Mouse (Mus musculus) adrenal gland (tissue): ENCODE measurements around the gene Snrnp40.

Experiments
- intact Hi-C: fragments of 180-260 bp; cut with DNase I; formaldehyde crosslinking; loops from one replicate; pipeline ENCODE4 v1.15.1; 2025
- long read RNA-seq, 2 experiments: library from polyadenylated mRNA; unstranded; transcript quantifications; one replicate each; pipeline ENCODE4 v2.0.0; 2020; ENCODE audit warnings: borderline replicate concordance in 1 of 2; ENCODE audit not compliant: insufficient replicate concordance in 1 of 2

Gene Snrnp40
- long read RNA-seq, experiment 1, transcript Snrnp40-201 (10 exons, 1,584 nt), result major isoform, 42 of 49 reads
- long read RNA-seq, experiment 1, partial matches to known transcripts, result 3 of 49 reads
- long read RNA-seq, experiment 1, other reads (novel, unspliced or antisense), result 4 of 49 reads
- long read RNA-seq, experiment 2, transcript Snrnp40-201 (10 exons, 1,584 nt), result major isoform, 53 of 63 reads
- long read RNA-seq, experiment 2, partial matches to known transcripts, result 4 of 63 reads
- long read RNA-seq, experiment 2, other reads (novel, unspliced or antisense), result 6 of 63 reads

- intact Hi-C loops, result no loop called here
These were observed at the start of gene Snrnp40, which contains the start of gene Zcchc17 for GRCm38 (mm10) chr4:130359486-130360237. Gene Snrnp40 (plus strand): TSS chr4:130360132. Gene Zcchc17 (minus strand): TSS chr4:130359943.

GRCm38 (mm10) chr4:130312526-130312925, 47.4 kb upstream of the Snrnp40 start:
- intact Hi-C loops, result no loop called here

GRCm38 (mm10) chr4:130313552-130313951, 46.4 kb upstream of the Snrnp40 start:
- intact Hi-C loops, result no loop called here

GRCm38 (mm10) chr4:130315771-130316527, 44.0 kb upstream of the Snrnp40 start:
- intact Hi-C loops, result no loop called here

DNA sequence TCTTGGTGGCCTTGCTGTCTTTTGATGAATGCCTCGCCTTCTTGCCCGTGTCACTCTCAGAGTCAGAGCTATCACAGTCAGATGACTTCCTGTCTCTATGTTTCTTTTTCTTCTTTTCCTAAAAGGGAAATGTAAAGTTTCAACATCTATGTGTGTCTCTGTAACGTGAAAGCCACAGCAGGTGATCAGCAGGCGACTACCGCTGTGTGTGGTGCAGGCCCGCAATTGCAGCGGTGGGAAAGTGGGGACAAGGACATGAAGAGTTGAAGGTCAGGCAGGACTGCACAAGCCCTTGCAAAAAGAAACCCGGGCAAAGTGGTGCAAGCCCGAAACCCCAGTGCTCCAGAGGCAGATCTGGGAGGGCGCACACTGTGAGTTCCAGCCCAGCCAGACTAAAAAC, 43.2 kb upstream of the Snrnp40 start:
- intact Hi-C loops, result no loop called here

DNA sequence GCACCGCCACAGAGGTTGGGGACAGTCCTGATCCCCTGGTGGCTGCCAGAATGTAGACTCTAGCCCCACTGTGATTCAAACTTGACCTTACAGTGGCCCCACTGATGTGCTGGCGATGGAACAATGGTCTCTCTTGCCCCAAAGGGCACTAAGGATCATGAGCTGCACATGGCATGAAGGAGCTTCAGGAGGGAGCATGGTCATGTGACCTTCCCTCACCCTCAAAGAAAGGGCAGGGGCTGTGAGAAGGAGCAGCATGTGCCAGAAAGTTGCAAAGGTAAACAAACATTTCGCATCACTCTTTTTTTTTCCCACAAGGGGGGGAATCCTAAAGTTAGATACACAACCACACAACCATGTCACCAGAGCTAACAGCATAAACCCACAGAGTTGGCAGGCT, 41.8 kb upstream of the Snrnp40 start:
- intact Hi-C loops, result no loop called here

- intact Hi-C loops, result no loop called here
These were observed 40.4 kb upstream of the Snrnp40 start for GRCm38 (mm10) chr4:130319564-130319963.

- intact Hi-C loops, result no loop called here
These were observed 38.3 kb upstream of the Snrnp40 start for GRCm38 (mm10) chr4:130321640-130322039.

- intact Hi-C loops, result no loop called here
These were observed 37.4 kb upstream of the Snrnp40 start for GRCm38 (mm10) chr4:130322567-130322966.

GRCm38 (mm10) chr4:130323165-130323564, 36.8 kb upstream of the Snrnp40 start:
- intact Hi-C loops, result no loop called here

GRCm38 (mm10) chr4:130323607-130324006, 36.3 kb upstream of the Snrnp40 start:
- intact Hi-C loops, result no loop called here

DNA sequence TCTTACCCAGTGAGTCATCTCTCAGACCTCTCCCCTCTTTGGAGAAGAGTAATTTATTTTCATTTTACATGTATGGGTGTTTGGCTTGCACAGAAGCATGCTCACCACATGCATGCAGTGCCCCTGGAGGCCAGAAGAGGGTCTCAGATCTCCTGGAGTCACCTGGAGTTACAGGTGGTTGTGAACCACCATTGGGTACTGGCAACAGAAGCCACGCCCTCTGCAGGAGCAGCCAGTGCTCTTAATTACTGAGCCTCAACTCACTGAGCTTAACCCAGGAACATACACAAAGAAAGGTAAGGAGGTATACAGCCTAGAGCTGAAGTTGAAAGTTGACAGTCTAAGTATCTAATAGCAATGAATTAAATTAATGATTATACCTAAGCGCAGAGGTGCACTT, 34.5 kb upstream of the Snrnp40 start:
- intact Hi-C loops, result no loop called here

GRCm38 (mm10) chr4:130327366-130327765, 32.6 kb upstream of the Snrnp40 start:
- intact Hi-C loops, result no loop called here

GRCm38 (mm10) chr4:130335867-130336266, 24.1 kb upstream of the Snrnp40 start:
- intact Hi-C loops, result no loop called here

DNA sequence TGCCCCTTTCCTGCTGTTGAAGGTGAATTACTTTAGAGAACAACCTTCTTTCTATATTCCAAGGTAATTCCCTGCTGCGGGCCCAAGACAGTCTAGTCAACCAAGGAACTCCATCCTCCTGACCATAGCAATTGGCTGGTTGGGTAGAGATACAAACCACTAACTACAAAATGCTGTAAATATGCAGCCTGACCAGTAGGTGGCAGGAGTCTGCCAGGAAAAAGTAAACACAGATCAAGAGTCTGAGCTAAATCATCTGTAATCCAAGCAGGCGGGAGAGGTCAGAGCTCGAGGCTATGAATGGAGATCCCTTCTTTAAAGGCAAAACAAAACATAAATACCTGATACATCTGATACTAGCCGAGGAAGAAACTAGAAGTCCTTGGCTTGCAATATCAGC, 18.2 kb upstream of the Snrnp40 start:
- intact Hi-C loops, result loop anchor here (2.0 kb wide), 1 partner anchor 193 kb away; no protein-coding TSS in a partner anchor

DNA sequence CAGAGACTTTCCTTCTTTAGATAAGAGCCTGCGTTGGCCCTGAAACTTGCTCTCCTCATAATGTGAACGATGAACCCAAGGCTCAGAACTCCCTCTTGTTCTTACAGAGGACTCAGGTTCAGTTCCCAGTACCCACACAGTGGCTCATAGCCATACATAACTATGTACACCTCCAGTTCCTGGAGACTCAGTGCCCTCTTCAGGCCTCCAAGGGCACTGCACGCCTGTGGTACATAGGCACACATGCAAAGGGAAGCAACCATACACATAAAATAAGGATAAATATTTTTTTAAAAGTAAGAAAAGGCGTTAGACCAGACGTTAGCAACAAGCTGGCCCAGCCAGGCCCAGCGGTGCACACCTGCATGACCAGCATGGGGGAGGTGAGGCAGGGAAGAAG, 10.3 kb upstream of the Snrnp40 start:
- intact Hi-C loops, result no loop called here

GRCm38 (mm10) chr4:130350690-130351422, 9.1 kb upstream of the Snrnp40 start:
- intact Hi-C loops, result no loop called here

DNA sequence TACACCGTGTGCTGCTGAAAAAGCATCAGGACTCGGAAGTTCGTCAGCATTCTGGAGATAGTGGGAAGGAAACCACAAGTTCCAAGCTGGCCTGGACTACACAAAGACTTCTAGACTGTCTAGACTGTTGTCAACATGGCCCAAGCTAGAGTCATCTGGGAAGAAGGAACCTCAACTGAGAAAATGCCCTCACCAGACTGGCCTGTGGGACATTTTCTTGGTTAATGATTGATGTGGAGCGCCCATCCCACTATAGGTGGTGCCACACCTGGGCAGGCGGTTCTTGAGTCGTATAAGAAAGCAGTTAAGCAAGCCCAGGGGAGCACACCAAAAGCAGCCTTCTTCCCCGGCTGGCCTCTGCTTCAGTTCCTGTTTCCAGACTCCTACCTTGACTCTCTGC, 7.3 kb upstream of the Snrnp40 start:
- intact Hi-C loops, result no loop called here

DNA sequence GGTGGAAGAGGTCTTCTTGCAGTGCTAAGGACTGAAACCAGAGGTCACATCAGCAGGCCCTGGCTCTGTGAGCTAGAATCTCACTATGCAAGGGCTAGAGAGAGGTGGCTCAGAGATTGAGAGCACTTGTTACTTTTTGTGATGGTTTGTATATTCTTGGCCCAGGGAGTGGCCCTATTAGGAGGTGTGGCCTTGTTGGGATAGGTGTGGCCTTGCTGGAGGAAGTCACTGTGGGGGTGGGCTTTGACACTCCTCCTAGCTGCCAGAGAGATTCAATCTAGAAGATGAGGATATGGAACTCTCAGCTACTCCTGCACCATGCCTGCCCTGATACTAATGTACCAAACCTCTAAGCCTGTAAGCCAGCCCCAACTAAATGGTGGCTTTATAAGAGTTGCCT, 2.0 kb upstream of the Snrnp40 start:
- intact Hi-C loops, result no loop called here

- intact Hi-C loops, result no loop called here
These were observed 282 bp downstream of the Snrnp40 start for GRCm38 (mm10) chr4:130360238-130360590.

- intact Hi-C loops, result no loop called here
These were observed 16.7 kb downstream of the Snrnp40 start for GRCm38 (mm10) chr4:130376675-130377074.
